Mouse (Mus musculus) liver, adult 2 months (tissue): ENCODE results near the gene Sox5. TPM values are rescaled to one million over a fixed set of nuclear protein-coding genes. Genes with fewer than 3 reads are reported as not detected.

Experiments
- DNase-seq: peaks from one replicate; pipeline ENCODE4 v3.0.0-alpha.2; 2011; ENCODE audit warnings: low read depth, low spot score; ENCODE audit errors: extremely low read depth
- H3K27ac ChIP-seq: fragments of 200-500 bp; replicated peaks from 2 replicates; pipeline ENCODE4 v1.5.1; 2012; ENCODE audit warnings: low read depth, mild to moderate bottlenecking, control low read depth, inconsistent platforms, low read length; ENCODE audit not compliant: insufficient read depth
- H3K27me3 ChIP-seq: fragments of 200-500 bp; 2 replicates; pipeline ENCODE4 v1.6.1; 2012; ENCODE audit warnings: mild to moderate bottlenecking, moderate library complexity, low read length, inconsistent platforms; ENCODE audit not compliant: control insufficient read depth, insufficient read depth
- H3K36me3 ChIP-seq: fragments of 200-500 bp; 2 replicates; pipeline ENCODE4 v1.6.1; 2012; ENCODE audit warnings: low read length, inconsistent platforms; ENCODE audit not compliant: control insufficient read depth, insufficient read depth
- H3K4me1 ChIP-seq: fragments of 200-500 bp; 2 replicates; pipeline ENCODE4 v1.6.1; 2011; ENCODE audit warnings: low read length; ENCODE audit not compliant: control insufficient read depth, insufficient read depth
- H3K4me3 ChIP-seq: fragments of 200-500 bp; 2 replicates; pipeline ENCODE4 v1.5.1; 2011; ENCODE audit warnings: low read depth, mild to moderate bottlenecking, control low read depth, low read length, moderate library complexity; ENCODE audit not compliant: insufficient read depth
- H3K79me2 ChIP-seq: fragments of 200-500 bp; 2 replicates; pipeline ENCODE4 v1.6.1; 2012; ENCODE audit warnings: inconsistent platforms, mild to moderate bottlenecking, low read length, moderate library complexity; ENCODE audit not compliant: control insufficient read depth, insufficient read depth
- H3K9ac ChIP-seq: fragments of 200-500 bp; 2 replicates; pipeline ENCODE4 v1.6.1; 2012; ENCODE audit warnings: low read depth, mild to moderate bottlenecking, control low read depth, inconsistent platforms, low read length
- CTCF ChIP-seq: fragments of 200-500 bp; IDR thresholded peaks from 2 replicates; pipeline ENCODE4 v1.5.1; 2011; ENCODE audit warnings: low read depth, low read length, control low read depth
- POLR2A ChIP-seq: fragments of 200-500 bp; IDR thresholded peaks from 2 replicates; pipeline ENCODE4 v1.6.1; 2011; ENCODE audit warnings: low read length, control low read depth; ENCODE audit not compliant: insufficient read depth; ENCODE audit errors: extremely low read depth
- WGBS: fragments of 180-500 bp; shearing (Covaris S2); methylation state at CpG from one replicate; pipeline ENCODE4 v1.1.7; 2018; 5-methylcytosine and 5-hydroxymethylcytosine counted together
- polyA plus RNA-seq: library from polyadenylated mRNA; depleted of rRNA; stranded (reverse); fragments of >200 nt; gene quantifications from 2 replicates; pipeline ENCODE4 v1.2.3, GENCODE M21; 2012
- total RNA-seq: library from RNA; depleted of rRNA; stranded (reverse); fragments of >200 nt; gene quantifications from 2 replicates; pipeline ENCODE4 v1.2.3, GENCODE M21; 2014

Sox5 gene
- total and polyA plus RNA-seq, 2 experiments, result 7.5 to 31.6 TPM

GRCm38 (mm10) chr6:144547141-144547540 is 234.6 kb downstream of the Sox5 start:
- Histone ChIP-seq H3K9ac (no peak overlapping the region), H3K79me2 (no peaks in the 10 kb centered on the region), H3K4me1 (no peaks in the 10 kb centered on the region), H3K27me3 (no peaks in the 10 kb centered on the region), H3K36me3 (no peaks in the 10 kb centered on the region), H3K27ac (no peak overlapping the region), H3K4me3 (no peak overlapping the region)
- TF ChIP-seq CTCF, result no peak
- TF ChIP-seq POLR2A, result no peak
- DNase-seq, result no peak

- Histone ChIP-seq H3K27me3 (no peaks in the 10 kb centered on the region), H3K27ac (no peak overlapping the region), H3K4me1 (no peaks in the 10 kb centered on the region)
These were observed 236.2 kb downstream of the Sox5 start for GRCm38 (mm10) chr6:144545549-144545948.

GRCm38 (mm10) chr6:144541316-144541715 is 240.5 kb downstream of the Sox5 start:
- Histone ChIP-seq H3K4me1 (no peaks in the 10 kb centered on the region), H3K36me3 (no peaks in the 10 kb centered on the region), H3K9ac (no peak overlapping the region), H3K27me3 (no peaks in the 10 kb centered on the region), H3K4me3 (no peak overlapping the region), H3K79me2 (no peaks in the 10 kb centered on the region), H3K27ac (no peak overlapping the region)
- TF ChIP-seq POLR2A, result no peak
- TF ChIP-seq CTCF, result no peak
- DNase-seq, result no peak
- 93% methylated on average over 9 of the region's 9 CpGs for WGBS

More at GRCm38 (mm10) chr6:144545549-144545948, 236.2 kb downstream of the Sox5 start:
- WGBS, result 96% methylated on average over 8 of the region's 8 CpGs
- no peaks in the 10 kb centered on the region for H3K79me2 ChIP-seq
- H3K4me3 ChIP-seq, result no peak overlapping the region
- H3K36me3 ChIP-seq, result no peaks in the 10 kb centered on the region
- TF ChIP-seq CTCF (no peak), POLR2A (no peak)
- no peak overlapping the region for H3K9ac ChIP-seq
- DNase-seq, result no peak

GRCm38 (mm10) chr6:144539439-144540192 is 242.2 kb downstream of the Sox5 start:
- no peaks in the 10 kb centered on the region for H3K79me2 ChIP-seq
- TF ChIP-seq CTCF (no peak), POLR2A (no peak)

GRCm38 (mm10) chr6:144523479-144523878 is 258.3 kb downstream of the Sox5 start:
- TF ChIP-seq POLR2A, result no peak
- TF ChIP-seq CTCF, result no peak
- DNase-seq, result no peak
- Histone ChIP-seq H3K9ac (no peak overlapping the region), H3K27ac (no peak overlapping the region), H3K79me2 (no peaks in the 10 kb centered on the region), H3K27me3 (no peaks in the 10 kb centered on the region), H3K4me3 (no peak overlapping the region), H3K4me1 (no peaks in the 10 kb centered on the region; the same call in 1 of the 2 replicates), H3K36me3 (no peaks in the 10 kb centered on the region)
- 89% methylated on average over 11 of the region's 11 CpGs for WGBS

More at GRCm38 (mm10) chr6:144539439-144540192, 242.2 kb downstream of the Sox5 start:
- Histone ChIP-seq H3K4me3 (no peak overlapping the region), H3K27me3 (no peaks in the 10 kb centered on the region), H3K36me3 (no peaks in the 10 kb centered on the region), H3K4me1 (no peaks in the 10 kb centered on the region), H3K27ac (no peak overlapping the region), H3K9ac (no peak overlapping the region)
- 92% methylated on average over 18 of the region's 18 CpGs for WGBS
- DNase-seq, result no peak

GRCm38 (mm10) chr6:144518811-144519210 is 263.0 kb downstream of the Sox5 start:
- H3K4me1 ChIP-seq, result peaks cover 4% of the 10 kb centered on the region
- H3K27ac ChIP-seq, result no peak overlapping the region
- no peak for DNase-seq
- H3K36me3 ChIP-seq, result no peaks in the 10 kb centered on the region
- H3K79me2 ChIP-seq, result no peaks in the 10 kb centered on the region; the same call in 1 of the 2 replicates
- no peaks in the 10 kb centered on the region for H3K27me3 ChIP-seq
- H3K9ac ChIP-seq, result no peak overlapping the region
- 87% methylated on average over 2 of the region's 2 CpGs for WGBS
- no peak overlapping the region for H3K4me3 ChIP-seq
- TF ChIP-seq POLR2A, result no peak
- TF ChIP-seq CTCF, result no peak
